Mouse (Mus musculus): ENCODE data around the gene Rnf215. TPM values are rescaled to one million over a fixed set of nuclear protein-coding genes. Genes with fewer than 3 reads are reported as not detected.
"Not testable (repeated sequence)": the region's sequence is repeated elsewhere in the genome, so short reads cannot be mapped to it uniquely, and the experiment has no call there.

Rnf215 gene
- total RNA-seq, 2 experiments from 2014 or later = 24.7 to 24.9 TPM

GRCm38 (mm10) chr11:4113496-4113895, 21.5 kb upstream of the Rnf215 start:
- DNase-seq = peak in 1 of 2 experiments; percentile 18

DNA sequence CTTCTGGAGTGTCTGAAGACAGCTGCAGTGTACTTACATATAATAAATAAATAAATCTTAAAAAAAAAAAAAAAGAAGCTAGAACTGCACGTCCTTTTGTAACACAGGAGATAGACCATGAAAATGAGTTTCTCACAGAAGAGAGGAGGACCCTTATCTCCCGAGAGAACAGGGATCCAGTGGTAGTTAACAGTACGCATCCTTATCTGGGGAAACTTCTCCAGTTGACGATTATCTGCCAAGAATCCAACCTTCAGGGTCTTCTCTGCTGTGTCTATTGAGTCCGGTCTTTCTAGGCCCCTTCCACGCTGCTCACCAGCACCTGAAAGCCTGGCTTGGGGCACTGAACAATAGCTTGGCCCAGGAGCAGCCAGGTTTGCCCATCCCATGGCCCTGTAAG, 21.0 kb upstream of the Rnf215 start:
- DNase-seq = no peak

DNA sequence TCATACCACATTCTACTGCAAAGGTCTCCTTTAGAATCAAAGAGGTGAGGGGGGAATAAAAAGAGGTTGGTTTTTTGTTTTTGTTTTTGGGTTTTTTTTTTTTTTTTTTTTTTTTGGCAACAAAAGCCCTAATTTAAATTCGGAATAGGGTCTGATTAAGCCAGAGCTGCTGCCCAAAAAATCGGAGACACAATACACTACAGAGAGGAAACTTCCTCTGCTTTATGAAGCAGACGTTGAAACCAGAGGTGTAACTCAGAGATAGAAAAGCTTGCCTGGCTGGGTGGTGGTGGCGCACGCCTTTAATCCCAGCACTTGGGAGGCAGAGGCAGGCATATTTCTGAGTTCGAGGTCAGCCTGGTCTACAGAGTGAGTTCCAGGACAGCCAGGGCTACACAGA, 20.5 kb upstream of the Rnf215 start:
- DNase-seq = not testable (repeated sequence)

DNA sequence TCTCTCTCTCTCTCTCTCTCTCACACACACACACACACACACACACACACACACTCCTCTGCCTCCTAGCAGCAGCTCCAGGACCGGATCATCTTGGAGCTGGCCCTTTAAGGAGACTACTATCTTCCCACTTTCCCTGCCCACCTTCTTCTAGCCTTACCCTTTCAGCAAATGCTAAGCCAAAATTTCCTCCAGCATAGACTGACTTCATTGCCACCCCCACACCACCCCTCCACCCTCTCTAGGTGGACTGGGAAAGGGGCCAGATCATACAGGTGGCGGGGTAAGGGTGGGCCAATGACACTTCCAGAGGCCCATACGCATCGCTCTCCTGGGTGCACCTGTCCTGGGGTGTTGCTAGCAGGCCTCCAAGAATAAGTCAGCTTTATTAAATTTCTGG, 19.6 kb upstream of the Rnf215 start:
- DNase-seq = no peak

GRCm38 (mm10) chr11:4116458-4117141, 18.4 kb upstream of the Rnf215 start:
- DNase-seq = no peak

- no peak for DNase-seq
These were observed 17.5 kb upstream of the Rnf215 start for GRCm38 (mm10) chr11:4117372-4118071.

DNA sequence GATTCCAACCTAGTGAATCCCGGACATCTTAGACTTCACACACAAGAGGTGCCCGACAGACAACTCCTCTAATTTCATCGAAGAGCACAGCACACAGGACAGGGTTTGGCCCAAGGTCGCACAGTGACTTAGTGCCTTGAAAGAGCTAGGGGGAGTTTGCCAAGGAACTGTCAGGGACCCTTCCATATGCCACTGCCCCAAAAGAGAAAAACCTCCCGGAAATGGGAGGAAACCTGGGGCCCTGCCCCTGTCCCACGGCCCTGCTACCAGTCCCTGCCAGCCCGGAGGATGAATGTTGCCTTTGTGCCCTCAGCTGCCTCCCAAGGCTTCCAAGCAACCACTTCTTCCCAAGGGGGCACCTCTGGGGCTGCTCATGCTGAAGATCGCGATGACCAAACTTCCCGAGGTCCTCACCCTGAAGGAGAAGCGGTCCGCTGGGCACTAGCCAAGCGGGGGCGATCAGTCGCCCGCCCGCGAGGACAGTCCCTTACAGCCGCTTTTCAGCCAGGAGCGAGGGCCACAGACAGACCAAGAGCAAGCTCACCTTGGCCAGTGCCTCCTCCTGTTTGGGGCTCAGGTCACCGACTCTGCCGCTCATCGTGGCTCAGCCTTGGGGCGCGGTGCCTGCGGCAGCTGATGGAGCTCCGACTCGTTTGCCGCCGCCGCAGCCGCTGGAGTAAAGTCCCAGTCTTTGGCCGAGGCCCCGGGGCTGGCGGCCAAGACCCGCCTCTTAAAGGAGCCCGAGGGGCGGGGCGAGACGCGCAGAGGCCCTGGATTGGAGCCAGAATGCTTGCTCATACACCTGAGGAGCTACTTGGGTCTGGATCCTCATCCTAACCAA, 16.7 kb upstream of the Rnf215 start:
- DNase-seq = peak; percentile 61 to 77

GRCm38 (mm10) chr11:4119635-4120034, 15.4 kb upstream of the Rnf215 start:
- DNase-seq = no peak

GRCm38 (mm10) chr11:4121691-4122090, 13.3 kb upstream of the Rnf215 start:
- DNase-seq = no peak

DNA sequence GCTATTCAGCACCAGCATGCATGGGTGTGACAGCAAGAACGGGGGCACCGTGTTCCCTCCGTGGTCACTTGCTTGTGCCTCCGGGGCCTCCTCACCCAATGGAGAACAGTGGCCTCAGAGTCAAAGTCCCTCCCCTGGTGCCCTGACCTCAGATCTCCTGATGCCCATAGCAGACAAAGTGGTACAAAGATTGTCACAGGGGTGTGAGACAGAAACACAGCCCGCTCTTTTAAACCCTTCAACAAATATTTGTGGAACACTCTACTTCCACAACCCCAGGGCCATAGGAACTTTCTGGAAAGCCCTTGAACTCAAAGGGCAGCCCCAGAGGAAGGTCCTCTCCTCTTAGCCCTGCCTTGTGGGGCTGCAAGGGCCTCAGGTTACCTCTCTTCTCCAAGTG, 12.8 kb upstream of the Rnf215 start:
- no peak for DNase-seq

- no peak for DNase-seq
These were observed 12.0 kb upstream of the Rnf215 start, which contains the start of gene Sec14l2 for GRCm38 (mm10) chr11:4122742-4123579. Gene Sec14l2 (minus strand): TSS chr11:4123415.

DNA sequence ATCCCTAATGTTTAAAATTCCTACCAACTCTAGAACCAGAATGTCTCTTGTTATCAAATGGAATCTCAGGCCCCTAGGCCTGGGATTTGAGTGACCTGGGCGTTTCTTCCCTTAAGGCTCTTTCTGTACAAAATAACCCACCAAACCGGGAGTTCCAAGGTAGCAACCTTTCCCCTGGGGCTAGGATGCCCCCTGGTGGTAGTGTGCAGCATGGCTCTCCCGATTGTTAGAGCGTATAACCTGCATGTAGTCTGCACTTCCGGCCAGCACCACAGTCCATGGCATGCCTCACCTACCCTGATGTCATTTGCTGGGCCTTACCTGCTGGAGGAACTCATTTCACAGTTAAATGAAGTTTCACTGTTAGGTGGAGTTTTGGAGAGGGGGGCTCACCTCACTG, 11.1 kb upstream of the Rnf215 start:
- DNase-seq = peak; percentile 45 to 65

DNA sequence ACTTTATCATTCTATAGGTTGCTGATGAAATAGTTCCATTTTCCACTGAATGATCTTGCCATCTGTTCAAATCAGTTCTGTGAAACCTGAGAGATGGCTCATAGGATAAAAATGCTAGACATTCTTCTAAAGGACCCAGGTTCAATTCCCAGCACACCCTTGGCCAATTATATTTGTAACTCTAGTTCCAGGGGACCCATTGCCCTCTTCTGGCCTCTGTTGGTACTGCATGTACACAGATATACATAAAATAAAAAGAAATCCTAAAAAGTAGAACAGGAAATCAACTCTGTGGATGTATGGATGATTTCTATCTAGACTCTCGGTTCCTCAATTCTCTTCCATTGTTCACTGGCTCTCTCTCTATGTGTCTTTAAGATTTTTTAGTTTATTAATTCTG, 7.9 kb upstream of the Rnf215 start:
- no peak for DNase-seq

- DNase-seq = not testable (repeated sequence)
These were observed 6.5 kb upstream of the Rnf215 start for GRCm38 (mm10) chr11:4128461-4128860.

DNA sequence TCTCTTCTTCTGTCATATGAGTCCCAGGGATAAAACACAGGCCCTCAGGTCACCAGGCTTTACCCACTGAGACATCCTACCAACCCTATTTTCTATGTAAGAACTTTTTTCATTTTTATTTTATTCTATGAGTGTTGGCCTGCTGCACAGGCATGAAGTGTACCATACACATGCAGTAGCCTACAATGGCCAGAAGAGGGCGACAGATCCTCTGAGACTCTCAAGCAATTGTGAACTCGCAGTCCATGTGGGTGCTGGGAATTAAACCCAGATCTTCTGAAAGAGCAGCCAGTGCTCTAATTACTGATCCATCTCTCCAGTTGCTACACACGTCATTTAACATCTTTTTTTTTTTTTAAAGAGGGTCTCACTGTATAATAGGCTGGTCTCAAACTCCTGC, 1.6 kb upstream of the Rnf215 start:
- peak in 1 of 2 experiments; percentile 15 for DNase-seq

GRCm38 (mm10) chr11:4134400-4134799, 602 bp upstream of the Rnf215 start:
- no peak for DNase-seq

DNA sequence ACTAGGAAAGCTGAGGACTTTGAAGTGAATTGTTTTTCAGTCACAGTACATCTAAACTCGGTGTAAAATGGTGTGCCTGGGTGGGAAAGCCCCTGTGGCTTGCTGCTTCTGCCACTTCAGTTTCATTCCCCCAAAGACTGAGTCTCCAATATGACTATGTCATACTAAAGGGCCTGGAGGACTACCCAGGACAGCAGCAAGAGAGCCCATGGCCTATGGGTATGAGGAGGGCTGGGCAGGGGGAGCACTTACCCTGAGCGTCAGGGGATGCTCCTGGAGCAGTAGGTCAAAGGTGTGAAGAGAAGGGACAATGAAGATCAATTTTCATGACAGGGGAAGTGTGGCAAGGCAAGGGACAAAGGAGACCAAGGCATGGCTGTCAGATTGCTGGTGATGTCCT, 4.0 kb downstream of the Rnf215 start:
- no peak for DNase-seq

DNA sequence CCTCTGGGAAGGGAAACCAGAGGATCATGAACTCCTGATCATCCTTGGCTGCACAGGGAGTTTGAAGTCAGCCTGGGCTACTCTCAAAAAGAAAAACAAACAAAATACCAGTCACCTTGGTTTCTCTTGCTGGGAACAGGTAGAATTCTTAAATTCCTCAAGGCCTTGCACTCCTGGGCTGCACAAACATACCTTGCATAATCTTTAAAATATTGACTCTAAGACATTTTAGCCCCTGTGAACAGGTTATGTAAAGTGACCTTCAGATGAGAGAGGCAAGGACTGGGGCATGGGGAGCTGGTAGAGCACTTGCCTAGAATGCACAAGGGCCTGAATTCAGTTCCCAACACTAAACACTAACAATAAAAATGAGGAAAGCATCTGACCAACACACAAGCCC, 6.5 kb downstream of the Rnf215 start:
- DNase-seq = no peak

GRCm38 (mm10) chr11:4142352-4142751, 7.3 kb downstream of the Rnf215 start:
- no peak for DNase-seq

- no peak for DNase-seq
These were observed 8.5 kb downstream of the Rnf215 start for GRCm38 (mm10) chr11:4143281-4144062.

GRCm38 (mm10) chr11:4146381-4146780, 11.4 kb downstream of the Rnf215 start:
- no peak for DNase-seq

All from adrenal gland, postnatal 36 days (tissue).